Mouse (Mus musculus): ENCODE results near the gene Srp68.

DNA sequence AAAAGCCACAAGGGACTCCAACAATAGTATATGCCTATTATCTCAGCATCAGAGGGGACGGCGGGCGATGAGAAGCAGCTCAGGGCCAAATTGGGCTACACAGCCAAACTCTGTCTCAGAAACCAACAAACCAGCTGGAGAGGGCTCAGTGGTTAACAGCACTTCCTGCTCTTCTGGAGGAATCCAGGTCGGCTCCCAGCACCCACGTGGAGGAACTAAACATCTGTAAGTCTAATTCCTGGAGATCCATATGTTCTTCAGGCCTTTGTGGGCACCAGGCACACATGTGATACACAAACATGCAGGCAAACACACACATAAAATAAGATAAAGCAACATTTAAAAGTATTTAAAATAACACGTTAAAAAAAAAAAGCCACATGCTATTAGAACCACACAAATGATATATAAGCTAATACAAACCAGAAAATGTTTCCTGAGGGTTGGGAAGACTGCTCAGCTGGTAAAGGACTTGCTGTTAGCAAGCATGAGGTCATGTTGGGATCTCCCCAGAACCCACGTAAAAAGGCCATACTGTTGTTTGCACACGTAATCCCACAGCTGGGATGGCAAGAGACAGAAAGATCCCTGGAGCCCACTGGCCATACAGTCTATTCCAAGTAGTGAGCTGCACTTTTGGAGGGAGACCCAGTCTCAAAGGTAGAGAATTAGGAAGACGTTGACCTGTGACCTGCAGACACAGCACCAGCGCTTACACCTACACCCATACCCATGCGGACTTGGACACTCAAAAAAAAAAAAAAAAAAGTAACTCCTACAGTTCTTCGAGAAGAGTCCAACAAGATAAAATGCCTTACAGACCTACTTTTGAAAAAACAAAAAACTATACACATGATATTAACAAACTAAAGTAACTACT is 1.2 kb downstream of the Srp68 start:
- TF ChIP-seq POLR2AphosphoS2 (IDR thresholded peaks at IDR 0.05; ENCODE audit: insufficient read length, low read depth) (no peak), POLR2A (IDR thresholded peaks at IDR 0.05; ENCODE audit: insufficient read length, low read depth) (no peak), TCF12 (IDR thresholded peaks at IDR 0.05; ENCODE audit: insufficient read depth, poor library complexity, severe bottlenecking) (no peak)
